Mouse (Mus musculus) heart, adult 2 months (tissue): Measurements from ENCODE around the gene Vamp1.

ENCODE experiments used
- CTCF ChIP-seq: fragments of 200-600 bp; IDR thresholded peaks from 2 replicates; pipeline ENCODE4 v1.8.1; 2022; ENCODE audit warnings: antibody characterized with exemption, mild to moderate bottlenecking, moderate library complexity
- EP300 ChIP-seq: fragments of 200-500 bp; IDR thresholded peaks from 2 replicates; pipeline ENCODE4 v1.6.1; 2011; ENCODE audit warnings: low read depth, low read length, control low read depth; ENCODE audit not compliant: insufficient read depth
- POLR2A ChIP-seq: fragments of 200-500 bp; IDR thresholded peaks from 2 replicates; pipeline ENCODE4 v1.6.1; 2011; ENCODE audit warnings: mild to moderate bottlenecking, low read depth, low read length, control low read depth; ENCODE audit not compliant: insufficient read depth

DNA sequence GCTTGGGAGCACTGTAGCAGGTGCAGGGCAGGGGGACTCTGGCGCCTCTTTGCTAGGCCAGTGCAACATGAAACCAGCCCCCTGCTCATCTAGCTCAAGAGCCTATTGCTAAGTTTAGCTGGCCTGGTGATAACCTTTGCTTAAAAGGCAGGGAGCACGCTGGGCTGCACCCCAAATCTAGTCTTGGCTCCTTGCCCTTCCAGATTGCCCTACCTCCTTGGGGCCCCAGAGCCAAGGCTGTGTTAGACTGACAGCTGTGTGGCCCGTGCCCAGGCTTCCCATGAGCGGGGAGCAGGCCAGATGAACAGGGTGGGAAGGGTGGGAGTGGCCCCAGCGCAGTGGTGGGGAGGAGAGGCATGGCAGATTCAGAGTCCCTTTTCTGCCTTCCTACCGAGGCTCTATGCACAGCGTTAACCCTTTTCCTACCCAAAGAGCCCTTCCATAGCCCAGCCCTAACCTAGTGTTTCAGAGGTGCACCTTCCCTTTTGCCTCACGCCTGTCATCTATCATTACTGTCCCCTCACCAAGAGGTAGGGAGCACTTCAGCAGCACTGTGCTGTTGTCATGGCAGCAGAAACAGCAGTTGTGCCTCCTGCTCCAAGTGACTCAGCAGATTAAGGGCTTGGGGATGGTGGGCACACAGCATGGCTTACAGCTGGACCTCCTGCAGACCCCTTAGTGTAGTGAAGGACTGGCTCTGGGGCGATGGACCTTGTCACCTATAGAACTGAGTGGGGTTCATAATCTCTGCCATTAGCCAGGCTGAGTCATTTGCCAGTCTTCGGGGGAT lies 48.3 kb upstream of the Vamp1 start:
- no peak for TF ChIP-seq CTCF
- TF ChIP-seq POLR2A = no peak
- TF ChIP-seq EP300 = peak; percentile 27; the same call in 1 of the 2 replicates
